Mouse (Mus musculus) embryonic facial prominence, embryonic 13.5 days (tissue): ENCODE results near the gene Fam107a. TPM values are rescaled to one million over a fixed set of nuclear protein-coding genes. Genes with fewer than 3 reads are reported as not detected.
A peak's percentile ranks its signal among the peaks of the same experiment; 100 is the strongest.

Experiments used
- ATAC-seq: fragments of 200-750 bp; cut with Nextera tagmentation; 2 replicates; pipeline ENCODE4 v1.8.0; 2017; ENCODE audit warnings: low read depth; ENCODE audit not compliant: insufficient number of reproducible peaks, insufficient read depth, low FRiP score, low TSS enrichment
- H3K27ac ChIP-seq: fragments of 300-500 bp; sonication (generic); 2 replicates; pipeline ENCODE4 v1.5.1; 2015; ENCODE audit warnings: moderate library complexity, mild to moderate bottlenecking, inconsistent platforms
- H3K27me3 ChIP-seq: fragments of 300-500 bp; sonication (generic); 2 replicates; pipeline ENCODE4 v1.6.1; 2015; ENCODE audit warnings: mild to moderate bottlenecking, inconsistent platforms
- H3K36me3 ChIP-seq: fragments of 300-500 bp; sonication (generic); 2 replicates; pipeline ENCODE4 v1.6.1; 2015; ENCODE audit warnings: mild to moderate bottlenecking, inconsistent platforms
- H3K4me1 ChIP-seq: fragments of 300-500 bp; sonication (generic); 2 replicates; pipeline ENCODE4 v1.6.1; 2015; ENCODE audit warnings: inconsistent platforms
- H3K4me2 ChIP-seq: fragments of 300-500 bp; sonication (generic); 2 replicates; pipeline ENCODE4 v1.6.1; 2015; ENCODE audit warnings: moderate library complexity, mild to moderate bottlenecking, inconsistent platforms
- H3K4me3 ChIP-seq: fragments of 300-500 bp; sonication (generic); 2 replicates; pipeline ENCODE4 v1.5.1; 2015; ENCODE audit warnings: mild to moderate bottlenecking, inconsistent platforms
- H3K9ac ChIP-seq: fragments of 300-500 bp; sonication (generic); 2 replicates; pipeline ENCODE4 v1.6.1; 2015; ENCODE audit warnings: mild to moderate bottlenecking, inconsistent platforms
- H3K9me3 ChIP-seq: fragments of 300-500 bp; sonication (generic); 2 replicates; pipeline ENCODE4 v1.6.1; 2016; ENCODE audit warnings: inconsistent platforms
- WGBS: fragments of 180-500 bp; shearing (Covaris S2); methylation state at CpG from one replicate; pipeline ENCODE4 v1.1.7; 2015; ENCODE audit warnings: mixed read lengths; 5-methylcytosine and 5-hydroxymethylcytosine counted together
- polyA plus RNA-seq: library from polyadenylated mRNA; unstranded; fragments of >200 nt; fragmentation: Nextera tagmentation; extraction: Ambion mirVana; gene quantifications from 2 replicates; pipeline ENCODE4 v1.2.1, GENCODE M21; 2015

The Fam107a gene
- polyA plus RNA-seq, result 1.0 and 2.3 TPM in 2 replicates

DNA sequence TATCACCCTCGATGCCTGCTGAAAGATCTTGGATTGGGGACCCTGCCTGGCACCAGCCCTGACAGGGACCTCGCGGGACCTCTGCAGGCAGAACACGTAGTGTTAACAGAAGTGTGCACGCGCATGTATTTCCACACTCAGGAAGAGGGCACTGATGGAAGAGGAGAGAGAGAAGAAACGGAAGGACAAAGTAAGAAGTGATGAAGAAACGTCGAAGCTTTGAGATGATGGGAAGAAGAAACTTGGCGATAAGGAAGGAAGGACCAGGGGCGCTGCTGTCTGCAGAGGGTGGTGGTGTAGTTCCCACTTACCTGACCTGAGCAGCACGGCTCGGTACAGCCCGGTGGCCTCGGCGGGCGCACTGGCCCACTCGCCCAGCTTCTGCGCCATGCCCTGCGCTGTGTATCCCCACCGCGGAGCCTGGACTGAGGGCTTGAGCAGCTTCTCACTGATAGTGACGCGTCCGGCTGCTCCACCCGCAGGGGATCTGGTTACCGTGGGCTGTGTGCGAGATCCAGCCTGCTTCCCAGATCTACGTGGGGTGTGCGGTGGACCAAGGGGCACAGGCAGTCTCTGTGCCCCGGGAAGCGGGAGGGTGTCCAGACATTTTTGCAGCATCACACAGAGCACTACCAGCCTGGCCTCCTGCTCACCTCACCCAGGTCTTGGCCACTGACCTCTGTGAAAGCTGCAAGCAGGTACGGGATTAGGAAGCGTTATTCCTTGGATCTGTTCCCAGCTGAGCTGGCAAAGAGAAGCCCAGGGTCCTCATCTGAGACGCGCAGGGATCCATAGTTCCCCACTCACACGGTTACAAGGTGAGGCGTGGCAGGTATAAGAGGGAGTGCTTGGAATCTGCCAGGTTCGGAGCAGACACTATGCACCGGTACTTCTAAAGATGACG lies at the start of gene Fam107a:
Gene Fam107a, minus strand, starts transcription at position 830 of the 904 bp plus-strand sequence.
- Histone ChIP-seq H3K4me1 (peaks cover 21% of the 10 kb centered on the region), H3K9ac (peak within 1 kb of the TSS; percentile 60), H3K4me3 (peak within 1 kb of the TSS; percentile 39), H3K27me3 (peaks cover 42% of the 10 kb centered on the region), H3K27ac (no peak within 1 kb of the TSS), H3K9me3 (no peaks in the 10 kb centered on the region), H3K4me2 (peak within 1 kb of the TSS; percentile 59), H3K36me3 (no peaks in the 10 kb centered on the region)
- WGBS, result 11% methylated on average over 41 of the region's 41 CpGs
- peak; percentile 40 for ATAC-seq

DNA sequence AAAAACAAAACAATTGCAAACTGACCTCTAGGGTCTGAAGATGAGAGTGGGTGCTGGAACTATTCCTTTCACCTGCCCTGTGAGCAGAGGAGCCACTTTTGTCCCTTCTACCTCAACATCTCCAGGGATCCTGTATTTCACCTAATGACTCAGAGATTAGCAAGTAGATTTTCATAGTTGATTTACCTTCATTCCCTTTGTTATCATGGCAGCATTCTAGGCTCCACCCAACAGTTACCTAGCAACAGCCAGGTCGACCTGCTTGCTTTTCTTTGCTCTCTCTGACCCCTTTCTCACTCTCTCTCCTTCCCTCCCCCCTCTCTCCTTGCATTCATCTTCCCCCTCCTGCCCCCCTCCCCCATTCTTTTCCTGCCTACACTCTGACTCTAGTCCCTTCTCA lies 49.3 kb upstream of the Fam107a start:
- H3K27ac ChIP-seq, result no peak overlapping the region
- H3K36me3 ChIP-seq, result no peaks in the 10 kb centered on the region
- no peak overlapping the region for H3K4me2 ChIP-seq
- H3K9me3 ChIP-seq, result no peaks in the 10 kb centered on the region
- no peak for ATAC-seq
- 0% methylated on average over 1 of the region's 1 CpGs for WGBS
- H3K9ac ChIP-seq, result no peak overlapping the region
- peaks cover 17% of the 10 kb centered on the region for H3K4me1 ChIP-seq
- H3K27me3 ChIP-seq, result no peaks in the 10 kb centered on the region
- no peak overlapping the region for H3K4me3 ChIP-seq

DNA sequence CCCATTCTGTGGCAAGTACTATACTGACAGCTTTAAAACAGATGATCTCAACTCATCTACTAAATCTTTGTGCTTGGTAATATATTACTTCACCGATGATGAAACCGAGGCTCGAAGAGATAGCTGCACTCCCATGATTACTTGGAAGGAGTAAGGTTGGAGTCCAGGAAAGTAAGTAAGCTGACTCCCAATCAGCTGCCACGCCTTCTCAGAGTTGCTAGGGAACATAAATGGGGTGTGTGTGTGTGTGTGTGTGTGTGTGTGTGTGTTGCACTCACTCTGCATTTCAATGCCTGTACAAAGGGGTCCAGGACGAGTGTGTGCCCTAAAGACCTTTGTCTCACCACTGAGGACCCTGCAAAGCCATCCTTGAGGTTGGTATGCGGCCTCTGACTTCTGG lies 48.0 kb upstream of the Fam107a start:
- no peaks in the 10 kb centered on the region for H3K27me3 ChIP-seq
- no peak overlapping the region for H3K27ac ChIP-seq
- H3K4me3 ChIP-seq, result no peak overlapping the region
- no peak overlapping the region for H3K4me2 ChIP-seq
- no peak overlapping the region for H3K9ac ChIP-seq
- H3K36me3 ChIP-seq, result no peaks in the 10 kb centered on the region
- 68% methylated on average over 6 of the region's 6 CpGs for WGBS
- ATAC-seq, result no peak
- H3K9me3 ChIP-seq, result no peaks in the 10 kb centered on the region
- H3K4me1 ChIP-seq, result peaks cover 20% of the 10 kb centered on the region

DNA sequence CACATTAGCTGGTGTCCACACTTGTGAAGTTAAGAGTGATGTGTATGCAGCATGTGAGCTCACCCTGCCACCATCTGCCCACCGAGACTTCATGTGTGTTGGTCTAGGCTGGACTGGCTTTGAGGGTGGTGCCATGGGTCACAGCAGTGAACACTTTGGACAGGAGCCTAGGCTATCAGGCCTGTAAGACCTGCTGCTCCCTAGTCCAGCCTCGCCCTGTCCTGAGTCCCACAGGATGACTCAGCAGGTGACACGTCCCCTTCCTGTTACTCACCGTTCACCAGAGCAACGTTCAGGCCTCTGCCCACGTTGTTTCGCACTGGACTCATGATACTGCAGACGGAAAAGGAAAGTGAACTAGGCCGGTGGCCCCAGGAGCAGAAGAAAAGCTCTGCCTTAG lies 39.0 kb upstream of the Fam107a start:
- Histone ChIP-seq H3K4me2 (no peak overlapping the region), H3K9me3 (no peaks in the 10 kb centered on the region), H3K27ac (no peak overlapping the region), H3K4me3 (no peak overlapping the region), H3K36me3 (no peaks in the 10 kb centered on the region), H3K4me1 (peaks cover 9% of the 10 kb centered on the region; the same call in 1 of the 2 replicates), H3K27me3 (no peaks in the 10 kb centered on the region), H3K9ac (no peak overlapping the region)
- 85% methylated on average over 9 of the region's 9 CpGs for WGBS
- ATAC-seq, result no peak

DNA sequence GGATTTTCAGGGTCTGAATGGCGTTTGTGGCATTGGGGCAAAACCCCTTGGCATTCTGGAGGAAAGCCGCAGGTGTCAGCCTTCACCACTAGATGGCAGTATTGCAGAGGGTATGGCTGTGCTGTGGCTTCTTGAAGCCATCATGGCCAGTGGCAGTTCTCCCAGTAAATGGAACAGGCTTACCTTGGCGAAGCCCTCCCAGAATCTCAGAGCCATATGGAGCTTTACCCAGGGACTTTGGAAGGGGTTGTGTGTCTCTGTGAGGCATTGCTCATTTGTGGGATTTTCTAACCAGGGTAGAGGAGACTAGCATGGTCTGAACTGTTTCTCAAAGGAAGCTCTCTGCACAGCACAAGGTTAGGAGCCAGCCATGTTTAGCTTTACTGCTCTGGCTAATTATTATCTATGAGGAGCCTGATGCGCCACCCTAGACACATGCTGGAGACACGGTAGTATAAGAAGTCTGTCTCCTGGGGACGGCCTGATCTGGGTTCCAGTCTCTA lies 38.2 kb upstream of the Fam107a start:
- ATAC-seq, result no peak
- WGBS, result 35% methylated on average over 6 of the region's 6 CpGs
- H3K36me3 ChIP-seq, result no peaks in the 10 kb centered on the region
- H3K9ac ChIP-seq, result no peak overlapping the region
- H3K27ac ChIP-seq, result no peak overlapping the region
- peaks cover 8% of the 10 kb centered on the region; the same call in 1 of the 2 replicates for H3K4me1 ChIP-seq
- H3K4me2 ChIP-seq, result no peak overlapping the region
- no peak overlapping the region for H3K4me3 ChIP-seq
- no peaks in the 10 kb centered on the region for H3K27me3 ChIP-seq
- H3K9me3 ChIP-seq, result no peaks in the 10 kb centered on the region

DNA sequence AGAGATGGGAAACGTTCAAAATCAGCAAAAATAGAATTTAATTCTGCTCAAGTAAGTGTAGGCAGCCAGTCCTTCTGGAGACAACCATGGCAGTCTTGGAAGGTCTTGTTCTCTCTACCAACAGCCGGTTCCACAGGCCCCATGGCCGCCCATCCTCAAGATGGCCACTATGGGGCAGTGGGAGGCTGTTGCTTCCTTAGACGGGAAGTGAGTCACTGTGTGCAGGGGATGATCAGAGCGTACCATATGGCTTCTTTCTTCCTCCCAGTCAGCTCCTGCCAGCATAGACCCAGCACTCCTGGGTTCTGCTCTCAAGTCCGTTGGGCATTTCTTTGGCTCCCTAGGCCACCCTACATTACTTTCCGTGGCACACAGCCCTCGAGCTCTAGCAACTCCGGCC lies 31.1 kb upstream of the Fam107a start:
- no peak overlapping the region for H3K27ac ChIP-seq
- H3K9me3 ChIP-seq, result no peaks in the 10 kb centered on the region
- H3K9ac ChIP-seq, result no peak overlapping the region
- no peak overlapping the region for H3K4me3 ChIP-seq
- H3K4me2 ChIP-seq, result no peak overlapping the region
- ATAC-seq, result no peak
- H3K36me3 ChIP-seq, result no peaks in the 10 kb centered on the region
- H3K27me3 ChIP-seq, result no peaks in the 10 kb centered on the region
- 74% methylated on average over 9 of the region's 9 CpGs for whole genome bisulfite sequencing
- no peaks in the 10 kb centered on the region for H3K4me1 ChIP-seq

DNA sequence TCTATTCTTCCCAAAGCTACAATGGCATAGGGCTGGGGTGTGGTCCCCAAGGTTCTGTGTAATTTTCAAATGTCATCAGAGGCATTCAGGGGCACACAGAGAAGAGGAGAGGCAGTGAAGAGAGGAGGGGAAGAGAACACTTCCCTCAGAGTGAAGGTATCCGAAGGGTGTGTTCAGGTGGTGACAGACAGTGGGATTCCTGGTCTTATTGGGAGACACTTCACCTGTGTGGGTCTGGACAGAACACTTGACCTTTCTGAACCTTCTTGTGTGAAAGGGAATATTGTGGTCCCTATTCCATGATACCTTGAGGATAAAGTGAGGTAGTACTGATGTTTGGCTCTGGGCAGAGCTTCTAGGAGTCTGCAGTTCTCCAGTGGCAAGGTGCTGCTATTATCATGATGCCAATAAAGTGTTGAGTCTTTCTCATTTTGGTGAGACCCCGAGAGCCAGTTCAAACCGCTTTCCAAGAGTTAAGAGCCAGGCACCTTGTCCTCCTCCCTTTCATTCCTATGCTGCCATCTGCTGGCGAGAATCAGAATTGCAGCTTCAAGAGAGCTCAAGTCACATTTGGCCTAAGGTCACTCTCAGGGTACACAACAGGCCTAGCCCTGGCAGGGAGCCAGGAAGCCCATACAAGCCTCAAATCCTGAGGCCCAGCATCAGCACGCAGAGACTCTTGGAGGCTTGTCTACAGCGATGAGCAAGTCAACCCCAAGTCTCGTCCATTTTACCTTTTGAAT lies 28.6 kb upstream of the Fam107a start:
- no peak overlapping the region for H3K27ac ChIP-seq
- H3K9me3 ChIP-seq, result no peaks in the 10 kb centered on the region
- no peaks in the 10 kb centered on the region for H3K4me1 ChIP-seq
- H3K4me2 ChIP-seq, result no peak overlapping the region
- ATAC-seq, result no peak
- H3K36me3 ChIP-seq, result no peaks in the 10 kb centered on the region
- no peak overlapping the region for H3K4me3 ChIP-seq
- 16% methylated on average over 7 of the region's 7 CpGs for WGBS
- H3K27me3 ChIP-seq, result no peaks in the 10 kb centered on the region
- no peak overlapping the region for H3K9ac ChIP-seq

DNA sequence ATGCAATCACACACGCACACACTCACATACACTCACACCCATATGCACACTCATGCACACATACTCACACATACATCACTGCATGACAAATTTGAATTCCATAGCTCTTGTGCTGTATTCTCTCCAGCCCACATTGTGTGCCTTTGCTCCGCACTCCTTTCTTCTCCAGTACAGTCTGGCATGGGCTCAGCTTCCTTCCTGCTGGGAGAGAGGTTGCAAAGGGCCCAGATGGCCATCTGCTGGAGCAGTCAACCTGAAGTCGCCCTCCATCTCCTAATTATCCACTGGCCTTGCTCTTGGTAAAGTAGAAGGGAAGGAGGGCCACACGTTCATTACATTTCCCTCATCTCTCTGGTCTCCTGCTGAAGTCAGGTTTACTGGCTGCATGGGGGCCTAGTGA lies 27.7 kb upstream of the Fam107a start:
- H3K27ac ChIP-seq, result no peak overlapping the region
- WGBS, result 71% methylated on average over 4 of the region's 4 CpGs

DNA sequence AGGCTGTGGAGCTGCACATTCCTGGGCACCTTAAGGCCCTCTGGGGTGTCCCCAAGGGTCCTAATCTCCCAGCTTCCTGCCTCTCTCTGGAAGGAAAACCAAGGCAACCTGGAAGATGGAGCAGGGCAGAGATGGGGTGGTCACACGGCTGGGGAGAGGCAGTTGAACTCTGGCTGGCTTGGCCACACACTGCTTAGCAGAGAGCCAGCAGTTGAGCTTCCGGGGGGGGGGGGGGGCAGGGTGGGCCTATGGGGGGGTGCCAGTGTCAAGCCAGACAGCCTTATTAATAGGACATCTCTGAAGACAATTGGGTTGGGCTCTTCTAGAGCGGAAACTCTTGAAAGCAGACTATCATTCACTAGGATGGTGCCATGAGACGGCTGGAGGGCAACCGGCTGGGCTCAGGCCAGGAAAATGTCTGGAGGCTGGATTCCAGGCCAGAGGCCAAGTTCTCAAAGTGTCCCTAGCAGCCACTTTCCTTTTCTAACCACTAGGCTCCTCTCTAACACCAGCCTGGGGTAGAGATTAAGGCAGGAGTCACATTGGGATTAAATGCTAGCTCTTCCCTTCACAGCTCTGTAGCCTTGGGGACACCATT lies 24.8 kb upstream of the Fam107a start:
- no peaks in the 10 kb centered on the region for H3K4me1 ChIP-seq
- whole genome bisulfite sequencing, result 75% methylated on average over 4 of the region's 5 CpGs
- no peak overlapping the region for H3K27ac ChIP-seq
- no peak overlapping the region for H3K9ac ChIP-seq
- H3K27me3 ChIP-seq, result no peaks in the 10 kb centered on the region
- no peak overlapping the region for H3K4me2 ChIP-seq
- ATAC-seq, result no peak
- no peaks in the 10 kb centered on the region for H3K9me3 ChIP-seq
- H3K36me3 ChIP-seq, result no peaks in the 10 kb centered on the region
- H3K4me3 ChIP-seq, result no peak overlapping the region

More for the DNA sequence above, 27.7 kb upstream of the Fam107a start:
- no peak overlapping the region for H3K9ac ChIP-seq
- no peak for ATAC-seq
- H3K4me3 ChIP-seq, result no peak overlapping the region
- H3K9me3 ChIP-seq, result no peaks in the 10 kb centered on the region
- H3K4me2 ChIP-seq, result no peak overlapping the region
- H3K36me3 ChIP-seq, result no peaks in the 10 kb centered on the region
- H3K27me3 ChIP-seq, result no peaks in the 10 kb centered on the region
- H3K4me1 ChIP-seq, result no peaks in the 10 kb centered on the region

DNA sequence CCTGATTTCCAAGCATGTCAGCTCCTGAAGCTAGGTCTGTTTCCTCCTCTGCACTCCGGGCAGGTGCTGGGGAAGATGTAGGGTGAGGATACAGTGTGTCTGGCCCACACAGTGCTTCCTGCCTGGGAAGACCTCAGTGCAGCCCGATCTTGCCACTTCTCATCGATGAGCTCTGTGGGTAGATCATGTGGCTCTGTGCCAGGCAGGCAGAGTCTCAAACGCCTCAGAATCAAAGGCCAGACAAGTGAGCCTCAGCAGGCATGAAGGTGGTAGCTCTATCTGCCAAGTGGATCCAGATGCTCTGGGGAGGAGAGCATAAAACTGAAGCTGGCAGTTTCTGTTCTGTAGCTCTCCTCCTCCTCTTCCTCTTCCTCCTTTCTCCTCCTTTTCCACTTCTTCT lies 22.4 kb upstream of the Fam107a start:
- Histone ChIP-seq H3K4me1 (peaks cover 9% of the 10 kb centered on the region), H3K27ac (no peak overlapping the region)
- no peak for ATAC-seq

DNA sequence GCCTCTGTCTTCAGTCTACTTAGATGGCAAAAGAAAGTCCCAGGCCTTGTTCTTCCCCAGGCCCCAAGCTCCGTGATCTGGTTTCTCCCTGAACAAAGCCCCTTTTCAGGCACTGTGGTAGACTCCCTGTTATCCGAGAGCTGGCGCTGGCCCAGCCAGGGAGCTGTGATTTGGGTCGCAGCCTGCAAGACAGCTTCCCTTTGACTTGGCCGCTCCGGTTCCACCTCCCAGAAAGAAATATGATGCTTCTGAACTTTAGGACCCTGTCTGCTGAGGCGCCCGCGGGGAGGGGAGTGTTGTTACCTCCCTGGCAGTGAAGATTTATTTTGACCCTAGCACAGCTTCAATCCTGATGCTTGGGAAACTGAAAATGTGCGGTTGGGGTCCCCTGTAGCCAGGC lies 18.1 kb upstream of the Fam107a start:
- no peak overlapping the region for H3K4me2 ChIP-seq
- H3K4me1 ChIP-seq, result peaks cover 26% of the 10 kb centered on the region
- no peak overlapping the region for H3K4me3 ChIP-seq
- H3K27me3 ChIP-seq, result no peaks in the 10 kb centered on the region
- H3K36me3 ChIP-seq, result no peaks in the 10 kb centered on the region
- H3K27ac ChIP-seq, result peak overlapping the region; percentile 69
- peak; percentile 34; the same call in 1 of the 2 replicates for ATAC-seq
- H3K9ac ChIP-seq, result no peak overlapping the region
- no peaks in the 10 kb centered on the region for H3K9me3 ChIP-seq
- WGBS, result 10% methylated on average over 10 of the region's 10 CpGs

More for the DNA sequence above, 22.4 kb upstream of the Fam107a start:
- Histone ChIP-seq H3K36me3 (no peaks in the 10 kb centered on the region), H3K27me3 (no peaks in the 10 kb centered on the region), H3K9me3 (no peaks in the 10 kb centered on the region), H3K9ac (no peak overlapping the region), H3K4me2 (no peak overlapping the region), H3K4me3 (no peak overlapping the region)
- 66% methylated on average over 4 of the region's 4 CpGs for WGBS
